Mouse (Mus musculus) forebrain, embryonic 14.5 days (tissue): Measurements from ENCODE around the gene Rps6. TPM values are rescaled to one million over a fixed set of nuclear protein-coding genes. Genes with fewer than 3 reads are reported as not detected.

Experiments
- ATAC-seq: fragments of 200-750 bp; cut with Nextera tagmentation; 2 replicates; pipeline ENCODE4 v1.8.0; 2017; ENCODE audit warnings: mild to moderate bottlenecking, moderate library complexity
- DNase-seq: peaks from one replicate; pipeline ENCODE4 v3.0.0-alpha.2; 2015; ENCODE audit warnings: low spot score
- H3K27ac ChIP-seq: fragments of 300-500 bp; sonication (generic); 2 replicates; pipeline ENCODE4 v1.5.1; 2014; ENCODE audit warnings: low read depth, mild to moderate bottlenecking, control low read depth, low read length, moderate library complexity
- H3K27me3 ChIP-seq: fragments of 300-500 bp; sonication (generic); replicated peaks from 2 replicates; pipeline ENCODE4 v1.6.1; 2014; ENCODE audit warnings: low read length, control low read depth, mixed read lengths; ENCODE audit not compliant: control insufficient read depth, insufficient read depth
- H3K36me3 ChIP-seq: fragments of 300-500 bp; sonication (generic); 2 replicates; pipeline ENCODE4 v1.6.1; 2014; ENCODE audit warnings: low read length, control low read depth; ENCODE audit not compliant: control insufficient read depth, insufficient read depth
- H3K4me1 ChIP-seq: fragments of 300-500 bp; sonication (generic); 2 replicates; pipeline ENCODE4 v1.6.1; 2014; ENCODE audit warnings: antibody characterized with exemption, low read length, control low read depth; ENCODE audit not compliant: control insufficient read depth, insufficient read depth
- H3K4me2 ChIP-seq: fragments of 300-500 bp; sonication (generic); 2 replicates; pipeline ENCODE4 v1.6.1; 2014; ENCODE audit warnings: mild to moderate bottlenecking, control low read depth, low read length
- H3K4me3 ChIP-seq: fragments of 300-500 bp; sonication (generic); 2 replicates; pipeline ENCODE4 v1.5.1; 2014; ENCODE audit warnings: low read depth, low read length, control low read depth
- H3K9ac ChIP-seq: fragments of 300-500 bp; sonication (generic); 2 replicates; pipeline ENCODE4 v1.6.1; 2014; ENCODE audit warnings: mild to moderate bottlenecking, low read length, control low read depth, moderate library complexity
- H3K9me3 ChIP-seq: fragments of 300-500 bp; sonication (generic); replicated peaks from 2 replicates; pipeline ENCODE4 v1.6.1; 2016; ENCODE audit warnings: low read length, control low read depth, mixed read lengths; ENCODE audit not compliant: control insufficient read depth
- WGBS: fragments of 180-500 bp; shearing (Covaris S2); extraction: QIAGEN DNeasy Blood & Tissue Kit; methylation state at CpG from one replicate; pipeline ENCODE4 v1.1.7; 2014; 5-methylcytosine and 5-hydroxymethylcytosine counted together
- polyA plus RNA-seq: library from polyadenylated mRNA; unstranded; fragments of >200 nt; fragmentation: Nextera tagmentation; extraction: Ambion mirVana; gene quantifications from 2 replicates; pipeline ENCODE4 v1.2.1, GENCODE M21; 2014

Gene Rps6
- polyA plus RNA-seq: 502 and 571 TPM in 2 replicates

GRCm38 (mm10) chr4:86857113-86858069 lies at the start of gene Rps6:
TSS of gene Rps6 (minus strand) at chr4:86857412.
- WGBS: under 1% methylated on average over 67 of the region's 68 CpGs
- peak; percentile 99 for DNase-seq
- Histone ChIP-seq H3K27me3 (no peaks in the 10 kb centered on the region), H3K9ac (peak within 1 kb of the TSS; percentile 99), H3K27ac (peak within 1 kb of the TSS; percentile 96), H3K4me2 (peak within 1 kb of the TSS; percentile 83), H3K36me3 (peaks cover 30% of the 10 kb centered on the region), H3K4me1 (peaks cover 4% of the 10 kb centered on the region; the same call in 1 of the 2 replicates), H3K9me3 (no peaks in the 10 kb centered on the region), H3K4me3 (peak within 1 kb of the TSS; percentile 92)
- ATAC-seq: peak; percentile 99

GRCm38 (mm10) chr4:86905869-86906268 lies 48.7 kb upstream of the Rps6 start:
- WGBS: 81% methylated on average over 1 of the region's 1 CpGs
- H3K27ac ChIP-seq: no peak overlapping the region
- DNase-seq (no peak), ATAC-seq (no peak)
- H3K36me3 ChIP-seq: no peaks in the 10 kb centered on the region
- H3K4me2 ChIP-seq: no peak overlapping the region
- no peak overlapping the region for H3K9ac ChIP-seq
- no peaks in the 10 kb centered on the region for H3K4me1 ChIP-seq
- H3K9me3 ChIP-seq: no peaks in the 10 kb centered on the region
- no peak overlapping the region for H3K4me3 ChIP-seq
- no peaks in the 10 kb centered on the region for H3K27me3 ChIP-seq

- Histone ChIP-seq H3K4me1 (no peaks in the 10 kb centered on the region), H3K4me2 (no peak overlapping the region), H3K9ac (no peak overlapping the region), H3K9me3 (no peaks in the 10 kb centered on the region), H3K27me3 (no peaks in the 10 kb centered on the region), H3K36me3 (no peaks in the 10 kb centered on the region), H3K4me3 (no peak overlapping the region), H3K27ac (no peak overlapping the region)
- DNase-seq: no peak
- 36% methylated on average over 3 of the region's 3 CpGs for WGBS
- ATAC-seq: no peak
Measured at GRCm38 (mm10) chr4:86904969-86905368, 47.8 kb upstream of the Rps6 start.

GRCm38 (mm10) chr4:86902351-86902750 lies 45.1 kb upstream of the Rps6 start:
- WGBS: 80% methylated on average over 6 of the region's 6 CpGs
- Histone ChIP-seq H3K9me3 (no peaks in the 10 kb centered on the region), H3K4me3 (no peak overlapping the region), H3K27ac (no peak overlapping the region), H3K36me3 (no peaks in the 10 kb centered on the region), H3K4me2 (no peak overlapping the region), H3K4me1 (no peaks in the 10 kb centered on the region), H3K9ac (no peak overlapping the region), H3K27me3 (no peaks in the 10 kb centered on the region)
- ATAC-seq (no peak), DNase-seq (no peak)

- H3K36me3 ChIP-seq: no peaks in the 10 kb centered on the region
- H3K27me3 ChIP-seq: no peaks in the 10 kb centered on the region
- no peak overlapping the region for H3K27ac ChIP-seq
- no peak overlapping the region for H3K4me2 ChIP-seq
- H3K4me1 ChIP-seq: no peaks in the 10 kb centered on the region
- no peak overlapping the region for H3K9ac ChIP-seq
- DNase-seq (no peak), ATAC-seq (no peak)
- no peak overlapping the region for H3K4me3 ChIP-seq
- WGBS: 78% methylated on average over 14 of the region's 14 CpGs
- H3K9me3 ChIP-seq: no peaks in the 10 kb centered on the region
Measured at GRCm38 (mm10) chr4:86898791-86899474, 41.7 kb upstream of the Rps6 start.

- H3K36me3 ChIP-seq: no peaks in the 10 kb centered on the region
- H3K9me3 ChIP-seq: no peaks in the 10 kb centered on the region
- no peak overlapping the region for H3K27ac ChIP-seq
- 87% methylated on average over 7 of the region's 7 CpGs for WGBS
- DNase-seq: no peak
- H3K4me2 ChIP-seq: no peak overlapping the region
- ATAC-seq: no peak
- H3K27me3 ChIP-seq: no peaks in the 10 kb centered on the region
- H3K9ac ChIP-seq: no peak overlapping the region
- no peaks in the 10 kb centered on the region for H3K4me1 ChIP-seq
- H3K4me3 ChIP-seq: no peak overlapping the region
Measured at GRCm38 (mm10) chr4:86897411-86897810, 40.2 kb upstream of the Rps6 start.

- Histone ChIP-seq H3K9me3 (no peaks in the 10 kb centered on the region), H3K4me3 (no peak overlapping the region), H3K4me1 (no peaks in the 10 kb centered on the region), H3K36me3 (no peaks in the 10 kb centered on the region), H3K4me2 (no peak overlapping the region), H3K27me3 (no peaks in the 10 kb centered on the region), H3K9ac (no peak overlapping the region), H3K27ac (no peak overlapping the region)
- DNase-seq: no peak
- 72% methylated on average over 5 of the region's 5 CpGs for WGBS
- ATAC-seq: no peak
Measured at GRCm38 (mm10) chr4:86887879-86888278, 30.7 kb upstream of the Rps6 start.

GRCm38 (mm10) chr4:86886160-86886878 lies 29.1 kb upstream of the Rps6 start:
- no peaks in the 10 kb centered on the region for H3K4me1 ChIP-seq
- H3K27ac ChIP-seq: no peak overlapping the region
- no peak for ATAC-seq
- WGBS: 50% methylated on average over 18 of the region's 18 CpGs
- no peak overlapping the region for H3K9ac ChIP-seq
- H3K9me3 ChIP-seq: no peaks in the 10 kb centered on the region
- no peak overlapping the region for H3K4me3 ChIP-seq
- peak overlapping the region; percentile 27; the same call in 1 of the 2 replicates for H3K4me2 ChIP-seq
- no peak for DNase-seq
- H3K27me3 ChIP-seq: no peaks in the 10 kb centered on the region
- H3K36me3 ChIP-seq: no peaks in the 10 kb centered on the region
